Mouse (Mus musculus) MEL (cell line): Measurements from ENCODE around the gene Fra10ac1.

Experiments
- CHD2 ChIP-seq: IDR thresholded peaks from 2 replicates; pipeline ENCODE4 v1.6.1; 2011; ENCODE audit warnings: low read length, improper control_type of control experiment
- CTCF ChIP-seq, 3 experiments: IDR thresholded peaks in 2 of 3; conservative IDR thresholded peaks in 1 of 3; 2 replicates each; pipeline ENCODE4 v1.5.1; 2011 to 2012; ENCODE audit warnings: low read length in 3 of 3, low read depth in 2 of 3, mild to moderate bottlenecking in 2 of 3, improper control_type of control experiment in 1 of 3, inconsistent platforms in 1 of 3, mixed read lengths in 1 of 3, moderate library complexity in 1 of 3; ENCODE audit not compliant: control insufficient read depth in 1 of 3, insufficient read depth in 1 of 3, poor library complexity in 1 of 3, severe bottlenecking in 1 of 3
- EP300 ChIP-seq, 2 experiments: IDR thresholded peaks; 2 replicates each; pipeline ENCODE4 v1.6.1; 2011; ENCODE audit warnings: improper control_type of control experiment in 2 of 2, low read length in 2 of 2, low read depth in 1 of 2, mild to moderate bottlenecking in 1 of 2
- GABPA ChIP-seq: IDR thresholded peaks from 2 replicates; pipeline ENCODE4 v1.6.1; 2012; ENCODE audit warnings: low read depth, mild to moderate bottlenecking, inconsistent platforms, low read length, improper control_type of control experiment, moderate library complexity
- MAFK ChIP-seq: IDR thresholded peaks from 2 replicates; pipeline ENCODE4 v1.6.1; 2011; ENCODE audit warnings: low read depth, mild to moderate bottlenecking, low read length, improper control_type of control experiment, borderline replicate concordance
- MXI1 ChIP-seq: IDR thresholded peaks from 2 replicates; pipeline ENCODE4 v1.6.1; 2011; ENCODE audit warnings: mild to moderate bottlenecking, low read depth, low read length, improper control_type of control experiment
- POLR2A ChIP-seq, 2 experiments: IDR thresholded peaks; 2 replicates each; pipeline ENCODE4 v1.6.1; 2011 to 2012; ENCODE audit warnings: low read length in 2 of 2, mild to moderate bottlenecking in 2 of 2, control low read depth in 1 of 2, improper control_type of control experiment in 1 of 2, low read depth in 1 of 2, moderate library complexity in 1 of 2; ENCODE audit not compliant: control insufficient read depth in 1 of 2, insufficient read depth in 1 of 2, poor library complexity in 1 of 2

DNA sequence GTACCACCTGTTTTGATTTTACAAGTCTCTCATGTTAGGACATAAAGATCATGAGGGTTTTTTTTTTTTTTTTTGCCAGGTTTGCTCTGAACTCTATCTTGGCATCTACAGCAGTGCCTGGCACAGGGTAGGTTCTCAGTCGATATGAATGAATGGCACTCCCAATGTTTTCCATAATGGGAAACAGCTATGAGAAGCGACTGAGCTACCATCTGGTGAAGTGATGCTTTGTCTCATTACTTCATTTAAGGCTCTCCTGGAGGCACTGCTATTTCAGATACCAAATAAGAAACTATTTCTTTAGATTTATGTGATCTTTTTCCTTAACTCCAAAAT, 36.6 kb downstream of the Fra10ac1 start:
- TF ChIP-seq CTCF (IDR thresholded peaks at IDR 0.05 in 2 of 3, conservative IDR thresholded peaks at IDR 0.05 in 1 of 3; ENCODE audit: control insufficient read depth in 1 of 3, insufficient read depth in 1 of 3, low read depth in 2 of 3, low read length in 3 of 3, poor library complexity in 1 of 3, severe bottlenecking in 1 of 3) (no peak), EP300 (IDR thresholded peaks at IDR 0.05; ENCODE audit: low read depth in 1 of 2, low read length in 2 of 2) (no peak), POLR2A (IDR thresholded peaks at IDR 0.05; ENCODE audit: control insufficient read depth in 1 of 2, insufficient read depth in 1 of 2, low read depth in 1 of 2, low read length in 2 of 2, poor library complexity in 1 of 2) (no peak), GABPA (no peak), MXI1 (no peak), CHD2 (no peak), MAFK (no peak)
